Mouse (Mus musculus) heart, postnatal 0 days (tissue): ENCODE results near the gene 3110009E18Rik. TPM values are rescaled to one million over a fixed set of nuclear protein-coding genes. Genes with fewer than 3 reads are reported as not detected.

ENCODE experiments used
- ATAC-seq: fragments of 200-750 bp; cut with Nextera tagmentation; 2 replicates; pipeline ENCODE4 v1.8.0; 2017; ENCODE audit warnings: low read depth, moderate number of reproducible peaks, moderate library complexity; ENCODE audit not compliant: insufficient read depth
- DNase-seq: peaks from one replicate; pipeline ENCODE4 v3.0.0-alpha.2; 2016; ENCODE audit warnings: low spot score
- H3K27ac ChIP-seq: fragments of 300-500 bp; sonication (generic); 2 replicates; pipeline ENCODE4 v1.5.1; 2014; ENCODE audit warnings: low read depth, mild to moderate bottlenecking
- H3K27me3 ChIP-seq: fragments of 300-500 bp; sonication (generic); 2 replicates; pipeline ENCODE4 v1.6.1; 2014; ENCODE audit warnings: low read length, mixed read lengths; ENCODE audit not compliant: control insufficient read depth, insufficient read depth
- H3K36me3 ChIP-seq: fragments of 300-500 bp; sonication (generic); replicated peaks from 2 replicates; pipeline ENCODE4 v1.6.1; 2014; ENCODE audit warnings: low read length, mixed read lengths; ENCODE audit not compliant: control insufficient read depth, insufficient read depth
- H3K4me1 ChIP-seq: fragments of 300-500 bp; sonication (generic); 2 replicates; pipeline ENCODE4 v1.6.1; 2014; ENCODE audit warnings: antibody characterized with exemption; ENCODE audit not compliant: control insufficient read depth, insufficient read depth
- H3K4me2 ChIP-seq: fragments of 300-500 bp; sonication (generic); 2 replicates; pipeline ENCODE4 v1.6.1; 2014; ENCODE audit warnings: low read depth, mild to moderate bottlenecking, low read length, moderate library complexity
- H3K4me3 ChIP-seq: fragments of 300-500 bp; sonication (generic); 2 replicates; pipeline ENCODE4 v1.5.1; 2014; ENCODE audit warnings: low read depth, low read length
- H3K9ac ChIP-seq: fragments of 300-500 bp; sonication (generic); replicated peaks from 2 replicates; pipeline ENCODE4 v1.6.1; 2014; ENCODE audit warnings: low read depth, low read length, mixed read lengths
- H3K9me3 ChIP-seq: fragments of 300-500 bp; sonication (generic); replicated peaks from 2 replicates; pipeline ENCODE4 v1.6.1; 2016; ENCODE audit warnings: low read length; ENCODE audit not compliant: control insufficient read depth
- CTCF ChIP-seq: IDR thresholded peaks from 2 replicates; pipeline ENCODE4 v1.5.1; 2016; ENCODE audit warnings: antibody characterized with exemption, control low read depth, low read depth
- EP300 ChIP-seq: IDR thresholded peaks from 2 replicates; pipeline ENCODE4 v1.6.1; 2016; ENCODE audit warnings: antibody characterized with exemption, low read depth
- WGBS: fragments of 180-500 bp; shearing (Covaris S2); extraction: QIAGEN DNeasy Blood & Tissue Kit; methylation state at CpG from one replicate; pipeline ENCODE4 v1.1.7; 2014; 5-methylcytosine and 5-hydroxymethylcytosine counted together
- polyA plus RNA-seq: library from polyadenylated mRNA; unstranded; fragments of >200 nt; fragmentation: Nextera tagmentation; extraction: Ambion mirVana; gene quantifications from 2 replicates; pipeline ENCODE4 v1.2.1, GENCODE M21; 2015
- total RNA-seq: library from RNA; depleted of rRNA; stranded (reverse); fragments of >200 nt; gene quantifications from 2 replicates; pipeline ENCODE4 v1.2.3, GENCODE M21; 2014; ENCODE audit warnings: low replicate concordance

Gene 3110009E18Rik
- total and polyA plus RNA-seq, 2 experiments from 2014 or later = 11.3 to 11.5 TPM

- 69% methylated on average over 5 of the region's 5 CpGs for WGBS
- H3K4me3 ChIP-seq = no peak overlapping the region
- H3K4me2 ChIP-seq = no peak overlapping the region
- peaks cover 8% of the 10 kb centered on the region; the same call in 1 of the 2 replicates for H3K4me1 ChIP-seq
- no peaks in the 10 kb centered on the region for H3K9me3 ChIP-seq
- DNase-seq (no peak), ATAC-seq (no peak)
- no peaks in the 10 kb centered on the region for H3K36me3 ChIP-seq
- no peak overlapping the region for H3K9ac ChIP-seq
- H3K27me3 ChIP-seq = peaks cover 8% of the 10 kb centered on the region; the same call in 1 of the 2 replicates
- no peak overlapping the region for H3K27ac ChIP-seq
- no peak for TF ChIP-seq EP300
- no peak for TF ChIP-seq CTCF
Observed at GRCm38 (mm10) chr1:120075507-120075906, 45.5 kb upstream of the 3110009E18Rik start.

GRCm38 (mm10) chr1:120077746-120078410, 43.1 kb upstream of the 3110009E18Rik start:
- peaks cover 6% of the 10 kb centered on the region; the same call in 1 of the 2 replicates for H3K4me1 ChIP-seq
- DNase-seq = no peak
- H3K4me2 ChIP-seq = no peak overlapping the region
- H3K27me3 ChIP-seq = 0 out of 2 replicates have a peak, but pooled peaks cover 3% of the 10 kb centered on the region
- no peaks in the 10 kb centered on the region for H3K36me3 ChIP-seq
- H3K9ac ChIP-seq = no peak overlapping the region
- WGBS = 36% methylated on average over 9 of the region's 9 CpGs
- H3K4me3 ChIP-seq = no peak overlapping the region
- no peak overlapping the region for H3K27ac ChIP-seq
- TF ChIP-seq EP300 (no peak), CTCF (no peak)
- no peaks in the 10 kb centered on the region for H3K9me3 ChIP-seq
- ATAC-seq = no peak

- peaks cover 6% of the 10 kb centered on the region; the same call in 1 of the 2 replicates for H3K4me1 ChIP-seq
Observed at GRCm38 (mm10) chr1:120080632-120081031, 40.4 kb upstream of the 3110009E18Rik start.

GRCm38 (mm10) chr1:120082957-120083585, 37.9 kb upstream of the 3110009E18Rik start:
- peak overlapping the region; percentile 31 for H3K4me2 ChIP-seq
- TF ChIP-seq EP300 (no peak), CTCF (no peak)
- H3K9me3 ChIP-seq = no peaks in the 10 kb centered on the region
- no peaks in the 10 kb centered on the region for H3K27me3 ChIP-seq
- DNase-seq (no peak), ATAC-seq (no peak)
- 15% methylated on average over 7 of the region's 7 CpGs for WGBS
- H3K9ac ChIP-seq = no peak overlapping the region
- H3K27ac ChIP-seq = no peak overlapping the region
- no peaks in the 10 kb centered on the region for H3K36me3 ChIP-seq
- peaks cover 6% of the 10 kb centered on the region; the same call in 1 of the 2 replicates for H3K4me1 ChIP-seq
- no peak overlapping the region for H3K4me3 ChIP-seq

More at GRCm38 (mm10) chr1:120080632-120081031, 40.4 kb upstream of the 3110009E18Rik start:
- no peak overlapping the region for H3K4me2 ChIP-seq
- no peak for TF ChIP-seq EP300
- TF ChIP-seq CTCF = no peak
- DNase-seq (no peak), ATAC-seq (no peak)
- no peaks in the 10 kb centered on the region for H3K9me3 ChIP-seq
- WGBS = 81% methylated on average over 1 of the region's 1 CpGs
- no peaks in the 10 kb centered on the region for H3K36me3 ChIP-seq
- no peak overlapping the region for H3K27ac ChIP-seq
- H3K27me3 ChIP-seq = no peaks in the 10 kb centered on the region
- no peak overlapping the region for H3K9ac ChIP-seq
- no peak overlapping the region for H3K4me3 ChIP-seq

GRCm38 (mm10) chr1:120083921-120084517, 37.0 kb upstream of the 3110009E18Rik start:
- Histone ChIP-seq H3K4me1 (peaks cover 6% of the 10 kb centered on the region; the same call in 1 of the 2 replicates), H3K36me3 (no peaks in the 10 kb centered on the region), H3K9me3 (no peaks in the 10 kb centered on the region), H3K4me3 (no peak overlapping the region), H3K9ac (no peak overlapping the region), H3K27ac (no peak overlapping the region), H3K27me3 (no peaks in the 10 kb centered on the region), H3K4me2 (no peak overlapping the region)
- WGBS = 27% methylated on average over 5 of the region's 5 CpGs
- DNase-seq = no peak
- ATAC-seq = peak; percentile 31; the same call in 1 of the 2 replicates
- TF ChIP-seq EP300 (no peak), CTCF (no peak)
